Mouse (Mus musculus) kidney, embryonic 14.5 days (tissue): ENCODE measurements around the gene Slc7a4. TPM values are rescaled to one million over a fixed set of nuclear protein-coding genes. Genes with fewer than 3 reads are reported as not detected.

Experiments
- ATAC-seq: fragments of 200-750 bp; cut with Nextera tagmentation; 2 replicates; pipeline ENCODE4 v1.8.0; 2017; ENCODE audit warnings: moderate number of reproducible peaks, mild to moderate bottlenecking, moderate TSS enrichment, moderate library complexity; ENCODE audit not compliant: low FRiP score, low TSS enrichment
- H3K27ac ChIP-seq: fragments of 300-500 bp; sonication (generic); 2 replicates; pipeline ENCODE4 v1.5.1; 2014; ENCODE audit warnings: low read depth, mild to moderate bottlenecking, low read length, moderate library complexity, mixed read lengths
- H3K27me3 ChIP-seq: fragments of 300-500 bp; sonication (generic); 2 replicates; pipeline ENCODE4 v1.6.1; 2014; ENCODE audit warnings: mild to moderate bottlenecking, low read length; ENCODE audit not compliant: control insufficient read depth, insufficient read depth
- H3K36me3 ChIP-seq: fragments of 300-500 bp; sonication (generic); 2 replicates; pipeline ENCODE4 v1.6.1; 2014; ENCODE audit warnings: low read length, mixed read lengths; ENCODE audit not compliant: control insufficient read depth, insufficient read depth
- H3K4me1 ChIP-seq: fragments of 300-500 bp; sonication (generic); 2 replicates; pipeline ENCODE4 v1.6.1; 2014; ENCODE audit warnings: low read length, mixed read lengths; ENCODE audit not compliant: control insufficient read depth, insufficient read depth
- H3K4me2 ChIP-seq: fragments of 300-500 bp; sonication (generic); replicated peaks from 2 replicates; pipeline ENCODE4 v1.6.1; 2014; ENCODE audit warnings: low read depth, mild to moderate bottlenecking, low read length
- H3K4me3 ChIP-seq: fragments of 300-500 bp; sonication (generic); 2 replicates; pipeline ENCODE4 v1.5.1; 2014; ENCODE audit warnings: mild to moderate bottlenecking, low read length
- H3K9ac ChIP-seq: fragments of 300-500 bp; sonication (generic); 2 replicates; pipeline ENCODE4 v1.6.1; 2014; ENCODE audit warnings: low read depth, mild to moderate bottlenecking, low read length, moderate library complexity
- H3K9me3 ChIP-seq: fragments of 300-500 bp; sonication (generic); 2 replicates; pipeline ENCODE4 v1.6.1; 2016; ENCODE audit warnings: low read length; ENCODE audit not compliant: control insufficient read depth
- WGBS: fragments of 180-500 bp; shearing (Covaris S2); extraction: QIAGEN DNeasy Blood & Tissue Kit; methylation state at CpG from one replicate; pipeline ENCODE4 v1.1.7; 2014; 5-methylcytosine and 5-hydroxymethylcytosine counted together
- polyA plus RNA-seq: library from polyadenylated mRNA; unstranded; fragments of >200 nt; fragmentation: Nextera tagmentation; extraction: Ambion mirVana; gene quantifications from 2 replicates; pipeline ENCODE4 v1.2.1, GENCODE M21; 2014

The Slc7a4 gene
- 4.3 and 6.6 TPM in 2 replicates for polyA plus RNA-seq

DNA sequence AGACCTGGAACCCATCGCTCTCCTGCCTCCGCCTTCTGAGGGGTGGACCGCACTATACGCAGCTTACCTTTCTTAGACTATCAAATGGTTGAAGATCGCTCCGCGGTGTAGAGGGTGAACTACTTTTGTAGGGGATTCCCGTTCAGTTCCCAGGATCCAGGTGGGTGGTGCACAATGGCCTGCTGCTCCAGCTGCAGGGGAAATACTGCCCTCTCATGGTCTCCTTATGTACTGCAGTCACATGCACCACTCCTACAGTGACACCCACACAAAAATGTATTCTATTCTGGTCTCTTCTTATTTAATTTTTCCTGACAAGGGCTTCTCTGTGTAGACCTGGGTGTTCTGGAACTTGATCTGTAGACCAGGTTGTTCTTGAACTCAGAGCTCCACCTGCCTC, at the start of gene Slc7a4:
Slc7a4 (minus strand) TSS at position 151 of the 400 bp plus-strand sequence.
- no peak; the same call in 1 of the 2 replicates for ATAC-seq
- 21% methylated on average over 8 of the region's 8 CpGs for whole genome bisulfite sequencing
- Histone ChIP-seq H3K4me3 (no peak within 1 kb of the TSS), H3K9me3 (no peaks in the 10 kb centered on the region), H3K27me3 (no peaks in the 10 kb centered on the region), H3K9ac (no peak within 1 kb of the TSS), H3K36me3 (no peaks in the 10 kb centered on the region), H3K27ac (no peak within 1 kb of the TSS), H3K4me2 (no peak within 1 kb of the TSS), H3K4me1 (no peaks in the 10 kb centered on the region)

DNA sequence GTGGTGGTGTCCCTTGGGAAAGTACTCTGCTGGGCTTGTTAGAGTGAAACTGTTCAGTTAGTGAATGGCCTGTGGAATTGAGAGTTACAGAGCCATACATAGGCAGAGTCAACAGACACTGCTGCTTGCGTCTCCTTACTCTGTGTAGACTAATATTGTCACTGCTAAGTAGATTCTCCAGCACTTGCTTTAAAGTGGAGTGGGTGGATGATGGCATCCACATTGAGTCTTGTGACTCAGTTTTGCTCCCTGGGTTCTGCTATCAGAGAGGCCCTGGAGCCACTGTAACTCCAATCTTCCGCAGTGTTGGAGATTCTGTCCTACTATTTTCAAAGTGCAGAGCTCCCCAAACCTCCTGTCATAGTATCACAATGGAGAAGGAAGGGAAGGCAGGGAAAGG, 49.6 kb upstream of the Slc7a4 start:
- Histone ChIP-seq H3K9ac (no peak overlapping the region), H3K4me2 (no peak overlapping the region), H3K36me3 (peaks cover 77% of the 10 kb centered on the region), H3K4me1 (no peaks in the 10 kb centered on the region), H3K27ac (no peak overlapping the region), H3K9me3 (no peaks in the 10 kb centered on the region), H3K27me3 (no peaks in the 10 kb centered on the region), H3K4me3 (no peak overlapping the region)
- no peak for ATAC-seq
- WGBS: 97% methylated on average over 2 of the region's 2 CpGs

GRCm38 (mm10) chr16:17626269-17626555, 43.2 kb upstream of the Slc7a4 start:
- ATAC-seq: no peak
- Histone ChIP-seq H3K4me3 (no peak overlapping the region), H3K9me3 (no peaks in the 10 kb centered on the region), H3K36me3 (peaks cover 77% of the 10 kb centered on the region), H3K27ac (no peak overlapping the region), H3K9ac (no peak overlapping the region), H3K27me3 (no peaks in the 10 kb centered on the region), H3K4me2 (no peak overlapping the region), H3K4me1 (no peaks in the 10 kb centered on the region)
- WGBS: 93% methylated on average over 5 of the region's 5 CpGs

- 74% methylated on average over 8 of the region's 8 CpGs for WGBS
- no peak overlapping the region for H3K9ac ChIP-seq
- no peak overlapping the region for H3K4me3 ChIP-seq
- no peak overlapping the region for H3K27ac ChIP-seq
- no peaks in the 10 kb centered on the region for H3K27me3 ChIP-seq
- no peak overlapping the region for H3K4me2 ChIP-seq
- H3K4me1 ChIP-seq: no peaks in the 10 kb centered on the region; the same call in 1 of the 2 replicates
- peak; percentile 76; the same call in 1 of the 2 replicates for ATAC-seq
- peaks cover 73% of the 10 kb centered on the region for H3K36me3 ChIP-seq
- no peaks in the 10 kb centered on the region for H3K9me3 ChIP-seq
Observed at GRCm38 (mm10) chr16:17625488-17626268, 42.7 kb upstream of the Slc7a4 start.

- Histone ChIP-seq H3K27me3 (no peaks in the 10 kb centered on the region), H3K9ac (no peak overlapping the region), H3K4me1 (peaks cover 9% of the 10 kb centered on the region; the same call in 1 of the 2 replicates), H3K4me3 (no peak overlapping the region), H3K4me2 (no peak overlapping the region), H3K27ac (no peak overlapping the region), H3K36me3 (peaks cover 36% of the 10 kb centered on the region), H3K9me3 (no peaks in the 10 kb centered on the region)
- 94% methylated on average over 1 of the region's 1 CpGs for WGBS
- no peak for ATAC-seq
Observed at GRCm38 (mm10) chr16:17621936-17622335, 38.9 kb upstream of the Slc7a4 start.

- H3K36me3 ChIP-seq: peaks cover 24% of the 10 kb centered on the region; the same call in 1 of the 2 replicates
- H3K4me3 ChIP-seq: peak within 1 kb of the TSS; percentile 98
- peak within 1 kb of the TSS; percentile 72 for H3K4me2 ChIP-seq
- 3% methylated on average over 60 of the region's 60 CpGs for WGBS
- peaks cover 9% of the 10 kb centered on the region; the same call in 1 of the 2 replicates for H3K4me1 ChIP-seq
- peak within 1 kb of the TSS; percentile 92 for H3K9ac ChIP-seq
- peak; percentile 83 for ATAC-seq
- no peak within 1 kb of the TSS for H3K27ac ChIP-seq
- no peaks in the 10 kb centered on the region for H3K27me3 ChIP-seq
- no peaks in the 10 kb centered on the region for H3K9me3 ChIP-seq
Observed at GRCm38 (mm10) chr16:17619198-17620105, 36.4 kb upstream of the Slc7a4 start, which contains the start of gene Smpd4. Smpd4 (plus strand) TSS chr16:17619354.

- Histone ChIP-seq H3K4me2 (no peak overlapping the region; the same call in 1 of the 2 replicates), H3K27me3 (no peaks in the 10 kb centered on the region), H3K4me1 (peaks cover 9% of the 10 kb centered on the region; the same call in 1 of the 2 replicates), H3K36me3 (peaks cover 12% of the 10 kb centered on the region; the same call in 1 of the 2 replicates), H3K9me3 (no peaks in the 10 kb centered on the region), H3K4me3 (no peak overlapping the region), H3K9ac (no peak overlapping the region), H3K27ac (no peak overlapping the region)
- peak; percentile 73 for ATAC-seq
- 11% methylated on average over 13 of the region's 13 CpGs for WGBS
Observed at GRCm38 (mm10) chr16:17617922-17618565, 35.0 kb upstream of the Slc7a4 start.

- WGBS: 87% methylated on average over 5 of the region's 5 CpGs
- no peaks in the 10 kb centered on the region for H3K27me3 ChIP-seq
- no peak for ATAC-seq
Observed at GRCm38 (mm10) chr16:17616212-17616611, 33.2 kb upstream of the Slc7a4 start.

More at GRCm38 (mm10) chr16:17616212-17616611, 33.2 kb upstream of the Slc7a4 start:
- H3K36me3 ChIP-seq: no peaks in the 10 kb centered on the region
- no peak overlapping the region for H3K4me2 ChIP-seq
- H3K4me1 ChIP-seq: peaks cover 9% of the 10 kb centered on the region; the same call in 1 of the 2 replicates
- no peaks in the 10 kb centered on the region for H3K9me3 ChIP-seq
- H3K27ac ChIP-seq: no peak overlapping the region
- H3K9ac ChIP-seq: no peak overlapping the region
- H3K4me3 ChIP-seq: no peak overlapping the region
